Mouse (Mus musculus) intestine, postnatal 0 days (tissue): ENCODE data around the gene Plpp1. TPM values are rescaled to one million over a fixed set of nuclear protein-coding genes. Genes with fewer than 3 reads are reported as not detected.

ENCODE experiments used
- ATAC-seq: fragments of 200-750 bp; cut with Nextera tagmentation; 2 replicates; pipeline ENCODE4 v1.8.0; 2017; ENCODE audit warnings: mild to moderate bottlenecking, moderate TSS enrichment, moderate library complexity
- H3K27ac ChIP-seq: fragments of 300-500 bp; sonication (generic); 2 replicates; pipeline ENCODE4 v1.5.1; 2014; ENCODE audit warnings: mild to moderate bottlenecking, low read depth, low read length, moderate library complexity
- H3K27me3 ChIP-seq: fragments of 300-500 bp; sonication (generic); replicated peaks from 2 replicates; pipeline ENCODE4 v1.6.1; 2014; ENCODE audit warnings: low read length, mixed read lengths; ENCODE audit not compliant: control insufficient read depth, insufficient read depth
- H3K36me3 ChIP-seq: fragments of 300-500 bp; sonication (generic); 2 replicates; pipeline ENCODE4 v1.6.1; 2014; ENCODE audit warnings: mild to moderate bottlenecking, moderate library complexity; ENCODE audit not compliant: control insufficient read depth, insufficient read depth
- H3K4me1 ChIP-seq: fragments of 300-500 bp; sonication (generic); replicated peaks from 2 replicates; pipeline ENCODE4 v1.6.1; 2014; ENCODE audit warnings: antibody characterized with exemption, low read length, mixed read lengths; ENCODE audit not compliant: control insufficient read depth, insufficient read depth
- H3K4me2 ChIP-seq: fragments of 300-500 bp; sonication (generic); replicated peaks from 2 replicates; pipeline ENCODE4 v1.6.1; 2014; ENCODE audit warnings: low read depth, mild to moderate bottlenecking, moderate library complexity
- H3K4me3 ChIP-seq: fragments of 300-500 bp; sonication (generic); 2 replicates; pipeline ENCODE4 v1.5.1; 2014; ENCODE audit warnings: low read depth, low read length
- H3K9ac ChIP-seq: fragments of 300-500 bp; sonication (generic); 2 replicates; pipeline ENCODE4 v1.6.1; 2014; ENCODE audit warnings: mild to moderate bottlenecking, low read depth, low read length
- H3K9me3 ChIP-seq: fragments of 300-500 bp; sonication (generic); 2 replicates; pipeline ENCODE4 v1.6.1; 2016; ENCODE audit warnings: mixed run types; ENCODE audit not compliant: control insufficient read depth
- CTCF ChIP-seq: sonication (generic); IDR thresholded peaks from 2 replicates; pipeline ENCODE4 v1.5.1; 2016; ENCODE audit warnings: low read depth, mild to moderate bottlenecking, control low read depth, antibody characterized with exemption, moderate library complexity
- WGBS: fragments of 180-500 bp; shearing (Covaris S2); extraction: QIAGEN DNeasy Blood & Tissue Kit; methylation state at CpG from one replicate; pipeline ENCODE4 v1.1.7; 2014; 5-methylcytosine and 5-hydroxymethylcytosine counted together
- polyA plus RNA-seq: library from polyadenylated mRNA; unstranded; fragments of >200 nt; fragmentation: Nextera tagmentation; extraction: Ambion mirVana; gene quantifications from 2 replicates; pipeline ENCODE4 v1.2.1, GENCODE M21; 2015

Plpp1 gene
- polyA plus RNA-seq, 1 experiment from 2014 or later = 98.5 TPM

GRCm38 (mm10) chr13:112771447-112772208, 29.0 kb upstream of the Plpp1 start:
- 0 out of 2 replicates have a peak overlapping the region, but pooled peaks have one; percentile 8 for H3K27ac ChIP-seq
- no peaks in the 10 kb centered on the region for H3K27me3 ChIP-seq
- no peak overlapping the region for H3K9ac ChIP-seq
- no peak for ATAC-seq
- H3K4me3 ChIP-seq = no peak overlapping the region
- no peaks in the 10 kb centered on the region for H3K4me1 ChIP-seq
- no peak overlapping the region for H3K4me2 ChIP-seq
- H3K9me3 ChIP-seq = 0 out of 2 replicates have a peak, but pooled peaks cover 4% of the 10 kb centered on the region
- no peaks in the 10 kb centered on the region for H3K36me3 ChIP-seq
- WGBS = 48% methylated on average over 15 of the region's 15 CpGs
- no peak for TF ChIP-seq CTCF

DNA sequence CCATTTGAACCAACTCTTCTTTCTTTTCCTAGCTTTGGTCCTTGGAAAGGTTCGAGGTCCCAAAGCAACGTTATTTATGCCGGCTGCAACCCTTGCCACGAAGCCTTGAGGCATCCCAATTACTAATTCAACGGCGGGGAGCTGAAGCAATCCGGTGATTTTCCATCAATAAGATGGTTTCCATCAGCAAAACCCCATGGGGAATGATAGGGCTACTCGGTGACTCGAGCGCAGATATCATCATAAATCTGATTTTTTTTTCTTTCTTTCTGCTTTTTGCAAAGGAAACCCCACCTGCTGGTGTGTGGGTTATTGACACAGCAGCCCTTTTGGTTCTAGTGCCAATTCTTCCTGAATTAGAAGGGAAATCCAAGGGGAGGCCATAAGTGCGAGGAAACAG, 28.3 kb upstream of the Plpp1 start:
- H3K9me3 ChIP-seq = 0 out of 2 replicates have a peak, but pooled peaks cover under 1% of the 10 kb centered on the region
- H3K36me3 ChIP-seq = no peaks in the 10 kb centered on the region
- no peaks in the 10 kb centered on the region for H3K4me1 ChIP-seq
- 75% methylated on average over 11 of the region's 11 CpGs for WGBS
- no peak for ATAC-seq
- no peak overlapping the region for H3K4me2 ChIP-seq
- H3K9ac ChIP-seq = no peak overlapping the region
- H3K4me3 ChIP-seq = no peak overlapping the region
- no peaks in the 10 kb centered on the region for H3K27me3 ChIP-seq
- H3K27ac ChIP-seq = no peak overlapping the region
- TF ChIP-seq CTCF = no peak

GRCm38 (mm10) chr13:112772861-112773260, 27.7 kb upstream of the Plpp1 start:
- Histone ChIP-seq H3K4me1 (no peaks in the 10 kb centered on the region), H3K9ac (no peak overlapping the region), H3K27me3 (no peaks in the 10 kb centered on the region), H3K27ac (no peak overlapping the region), H3K9me3 (no peaks in the 10 kb centered on the region), H3K4me2 (no peak overlapping the region), H3K36me3 (no peaks in the 10 kb centered on the region), H3K4me3 (no peak overlapping the region)
- TF ChIP-seq CTCF = no peak
- WGBS = 74% methylated on average over 14 of the region's 14 CpGs
- no peak for ATAC-seq

GRCm38 (mm10) chr13:112773991-112774675, 26.5 kb upstream of the Plpp1 start:
- TF ChIP-seq CTCF = no peak
- Histone ChIP-seq H3K4me2 (no peak overlapping the region), H3K9me3 (no peaks in the 10 kb centered on the region), H3K27ac (no peak overlapping the region), H3K27me3 (no peaks in the 10 kb centered on the region), H3K4me3 (no peak overlapping the region), H3K9ac (no peak overlapping the region), H3K36me3 (no peaks in the 10 kb centered on the region), H3K4me1 (no peaks in the 10 kb centered on the region)
- no peak for ATAC-seq
- WGBS = 93% methylated on average over 3 of the region's 3 CpGs

- 75% methylated on average over 10 of the region's 10 CpGs for WGBS
- Histone ChIP-seq H3K4me3 (no peak overlapping the region), H3K9me3 (no peaks in the 10 kb centered on the region), H3K4me1 (no peaks in the 10 kb centered on the region), H3K36me3 (no peaks in the 10 kb centered on the region), H3K9ac (no peak overlapping the region), H3K4me2 (no peak overlapping the region), H3K27ac (no peak overlapping the region), H3K27me3 (no peaks in the 10 kb centered on the region)
- no peak for TF ChIP-seq CTCF
- no peak for ATAC-seq
These were observed 24.7 kb upstream of the Plpp1 start for GRCm38 (mm10) chr13:112775856-112776255.

- no peak overlapping the region for H3K4me2 ChIP-seq
- H3K36me3 ChIP-seq = no peaks in the 10 kb centered on the region
- no peaks in the 10 kb centered on the region for H3K27me3 ChIP-seq
- 86% methylated on average over 5 of the region's 5 CpGs for WGBS
- no peak overlapping the region for H3K27ac ChIP-seq
- H3K9me3 ChIP-seq = no peaks in the 10 kb centered on the region
- TF ChIP-seq CTCF = no peak
- H3K9ac ChIP-seq = no peak overlapping the region
- no peak for ATAC-seq
- no peak overlapping the region for H3K4me3 ChIP-seq
- no peaks in the 10 kb centered on the region for H3K4me1 ChIP-seq
These were observed 22.2 kb upstream of the Plpp1 start for GRCm38 (mm10) chr13:112778407-112778806.
